Mouse (Mus musculus): ENCODE measurements at regions not wholly inside any gene's neighbourhood (a gene's known extent, or its start where the extent isn't known, plus 50 kb on each side); places are given as distances from the start of the nearest gene placed in this dataset.
"Not testable (repeated sequence)": the region's sequence is repeated elsewhere in the genome, so short reads cannot be mapped to it uniquely, and the experiment has no call there.

DNA sequence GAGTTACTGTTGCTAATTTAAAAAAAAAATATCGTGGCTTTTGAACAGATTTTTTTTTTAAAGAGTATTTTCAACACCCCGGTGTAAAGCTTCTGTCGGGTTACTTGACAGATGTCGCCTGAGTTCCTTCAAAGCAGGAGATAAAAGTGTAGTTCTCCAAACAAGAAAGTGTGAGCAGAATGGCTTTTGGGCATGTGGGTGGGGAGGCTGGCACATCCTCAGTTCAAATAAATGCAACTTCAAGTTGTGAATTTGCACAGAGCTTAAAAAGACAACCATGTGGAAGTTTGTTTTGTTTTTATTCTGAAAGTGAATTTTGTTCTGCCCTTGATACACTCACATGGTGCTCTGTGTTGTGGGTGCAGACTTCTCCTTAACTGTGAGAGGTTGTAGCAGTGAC is 612.9 kb downstream of the Anxa1 start:
- intact Hi-C loops (cut with DNase I), result no loop called here
- DNase-seq, result no peak

GRCm38 (mm10) chr19:19770990-19771389 is 619.8 kb downstream of the Anxa1 start:
- no peak for DNase-seq
- intact Hi-C loops (cut with DNase I), result no loop called here

- intact Hi-C loops (cut with DNase I); DNase-seq: not testable (repeated sequence)
Measured at GRCm38 (mm10) chr19:19750069-19750599, 639.1 kb upstream of the Rorb start.

GRCm38 (mm10) chr19:19747821-19748488 is 637.0 kb upstream of the Rorb start:
- intact Hi-C loops (cut with DNase I), result no loop called here
- DNase-seq, result no peak

- intact Hi-C loops (cut with DNase I), result no loop called here
- no peak for DNase-seq
Measured at GRCm38 (mm10) chr19:19719939-19720338, 608.9 kb upstream of the Rorb start.
